Mouse (Mus musculus) cerebellum, postnatal 25 days (tissue): ENCODE results near the gene B3galt4.
A peak's percentile ranks its signal among the peaks of the same experiment; 100 is the strongest.
"Not testable (repeated sequence)": the region's sequence is repeated elsewhere in the genome, so short reads cannot be mapped to it uniquely, and the experiment has no call there.

Experiments
- DNase-seq, 2 experiments: peaks; one replicate each; pipeline ENCODE4 v3.0.0; 2021; ENCODE audit warnings: mixed read lengths in 2 of 2

The B3galt4 gene

DNA sequence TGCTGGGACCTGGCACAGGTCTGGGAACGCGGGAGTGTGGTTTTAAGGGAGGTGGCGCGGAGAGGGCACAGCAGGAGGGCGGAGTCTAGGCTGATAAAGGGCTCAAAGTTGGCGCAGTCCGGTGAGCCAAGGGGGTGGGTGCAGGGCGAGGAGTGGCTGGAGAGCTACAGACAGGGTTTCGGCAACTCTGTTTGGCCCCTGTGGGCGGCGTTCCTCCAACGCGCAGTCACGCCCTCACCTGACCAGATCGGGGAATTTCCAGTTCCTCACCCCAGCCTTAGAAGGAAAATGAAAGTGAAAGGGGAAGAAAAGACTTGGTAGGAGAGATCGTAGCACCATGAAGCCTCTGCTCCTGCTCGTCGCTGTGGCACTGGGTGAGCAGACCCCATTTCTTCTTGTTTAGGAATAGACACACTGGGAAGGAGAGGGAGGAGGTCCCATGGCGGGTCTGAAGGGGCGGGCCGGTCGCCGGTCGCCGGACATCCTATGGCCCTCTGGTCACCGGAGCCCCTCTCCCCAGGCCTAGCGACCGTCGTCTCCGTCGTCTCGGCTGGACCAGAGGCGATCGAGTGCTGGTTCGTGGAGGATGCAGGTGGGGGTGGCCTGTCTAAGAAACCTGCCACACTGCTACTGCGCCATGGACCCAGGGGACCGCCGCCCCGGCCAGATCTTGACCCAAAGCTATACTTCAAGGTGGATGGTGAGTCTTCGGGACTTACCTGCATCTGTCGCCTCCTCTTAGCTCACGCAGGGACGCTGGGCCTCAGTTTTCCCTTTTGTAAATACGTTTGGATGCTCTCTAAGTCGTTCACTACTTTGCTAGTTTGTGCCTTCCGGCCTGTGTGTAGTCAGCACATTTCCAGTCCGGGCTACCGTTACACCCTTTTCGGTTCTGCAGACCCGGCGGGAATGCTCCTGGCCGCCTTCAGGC, 31.7 kb downstream of the B3galt4 start:
- peak; percentile 59 to 76 for DNase-seq

- peak in 1 of 2 experiments; percentile 12 for DNase-seq
Observed at GRCm38 (mm10) chr17:33918293-33919203, 32.7 kb downstream of the B3galt4 start.

DNA sequence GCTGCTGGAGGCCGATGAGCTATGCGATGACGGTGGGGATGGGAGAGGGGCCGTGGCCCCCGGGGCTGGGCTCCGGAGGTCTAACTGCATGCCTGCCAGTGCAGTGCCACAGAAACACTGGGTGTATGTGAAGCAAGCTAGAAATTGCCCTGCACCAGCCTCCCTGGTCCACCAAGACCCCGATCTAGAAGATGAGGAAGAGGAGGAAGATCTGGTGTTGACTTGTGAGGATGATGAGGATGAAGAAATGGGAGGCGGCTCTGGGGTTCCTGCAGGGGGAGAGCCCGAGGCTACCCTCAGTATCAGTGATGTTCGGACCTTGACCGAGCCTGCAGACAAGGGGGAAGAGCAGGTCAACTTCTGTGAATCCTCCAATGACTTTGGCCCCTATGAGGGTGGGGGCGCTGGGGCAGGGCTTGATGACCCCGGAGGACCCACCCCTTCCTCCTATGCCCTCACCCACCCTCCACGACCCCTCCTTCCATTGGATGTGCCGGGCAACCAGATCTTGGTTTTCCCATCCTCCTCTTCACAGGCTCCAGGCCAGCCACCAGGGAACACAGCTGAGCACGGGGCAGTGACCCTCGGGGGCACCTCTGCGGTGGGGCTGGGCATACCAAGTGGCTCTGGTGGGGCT, 33.5 kb downstream of the B3galt4 start:
- no peak for DNase-seq

GRCm38 (mm10) chr17:33916847-33917655, 34.2 kb downstream of the B3galt4 start:
- peak in 1 of 2 experiments; percentile 17 for DNase-seq

DNA sequence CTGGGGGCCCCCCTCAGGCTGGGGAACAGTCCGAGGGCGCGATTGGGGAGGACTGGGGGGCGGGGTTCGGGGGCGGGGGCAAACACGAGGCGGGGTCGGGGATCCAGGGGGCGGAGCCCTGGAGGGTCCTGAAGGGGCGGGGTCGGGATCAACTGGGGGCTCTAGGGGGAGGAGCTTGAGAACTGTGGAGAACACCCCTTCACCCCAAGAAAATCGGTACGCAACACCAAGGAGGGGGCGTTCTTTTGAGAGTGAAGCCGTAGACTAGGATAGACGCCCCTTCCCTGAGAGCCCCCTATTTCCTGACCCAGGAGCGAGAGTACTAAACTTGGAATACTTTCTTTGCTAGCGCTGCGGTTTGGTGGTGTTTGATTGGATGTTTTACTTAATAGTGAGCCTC, 35.0 kb downstream of the B3galt4 start:
- peak in 1 of 2 experiments; percentile 15 for DNase-seq

DNA sequence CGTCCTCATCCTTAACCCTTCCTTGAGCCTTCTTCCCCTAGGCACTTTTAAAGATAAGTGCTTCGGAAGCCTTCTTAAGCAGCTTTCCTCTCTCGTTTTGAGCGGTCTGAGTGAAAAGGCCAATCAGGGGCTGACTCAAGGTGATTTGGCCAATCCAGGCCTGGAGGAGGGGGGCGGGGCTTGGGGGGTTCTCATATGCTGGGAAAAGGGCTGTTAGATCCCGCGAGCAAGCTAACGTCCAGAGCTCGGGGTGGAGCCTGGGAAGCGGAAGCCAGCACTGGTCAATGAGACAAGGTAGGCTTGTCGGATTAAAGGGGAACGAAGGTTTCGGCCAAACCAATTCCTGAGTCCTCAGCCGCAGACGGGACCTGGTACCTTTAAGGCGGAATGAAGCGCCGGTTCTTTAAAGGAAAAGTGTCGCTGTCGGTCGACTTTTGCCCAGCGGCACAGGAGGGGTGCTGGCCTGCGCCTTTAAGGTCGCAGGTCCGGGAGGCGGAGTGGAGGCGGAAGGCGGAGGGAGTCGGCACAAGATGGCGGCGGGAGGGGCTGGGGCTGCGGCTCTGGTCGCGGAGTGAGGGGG, 35.5 kb downstream of the B3galt4 start, which contains the start of the genes Tapbp and Zbtb22:
Gene Tapbp (plus strand): TSS at position 229 of the 580 bp plus-strand sequence.
Gene Zbtb22 (plus strand): TSS at position 234 of the 580 bp plus-strand sequence.
- DNase-seq: peak; percentile 98

GRCm38 (mm10) chr17:33914969-33915391, 36.3 kb downstream of the B3galt4 start:
- no peak for DNase-seq

- no peak for DNase-seq
Observed at GRCm38 (mm10) chr17:33913905-33914304, 37.4 kb downstream of the B3galt4 start.

DNA sequence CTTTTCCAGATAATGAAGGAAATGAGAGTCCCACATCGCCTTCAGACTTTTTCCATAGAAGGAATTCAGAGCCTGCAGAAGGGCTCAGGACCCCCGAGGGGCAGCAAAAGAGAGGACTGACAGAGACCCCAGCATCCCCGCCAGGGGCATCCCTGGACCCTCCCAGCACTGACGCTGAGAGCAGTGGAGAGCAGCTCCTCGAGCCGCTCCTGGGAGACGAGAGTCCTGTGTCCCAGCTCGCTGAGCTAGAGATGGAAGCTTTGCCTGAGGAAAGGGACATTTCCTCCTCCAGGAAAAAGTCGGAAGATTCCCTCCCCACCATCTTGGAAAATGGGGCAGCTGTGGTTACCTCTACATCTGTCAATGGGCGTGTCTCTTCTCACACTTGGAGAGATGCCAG, 38.0 kb downstream of the B3galt4 start:
- no peak for DNase-seq

DNA sequence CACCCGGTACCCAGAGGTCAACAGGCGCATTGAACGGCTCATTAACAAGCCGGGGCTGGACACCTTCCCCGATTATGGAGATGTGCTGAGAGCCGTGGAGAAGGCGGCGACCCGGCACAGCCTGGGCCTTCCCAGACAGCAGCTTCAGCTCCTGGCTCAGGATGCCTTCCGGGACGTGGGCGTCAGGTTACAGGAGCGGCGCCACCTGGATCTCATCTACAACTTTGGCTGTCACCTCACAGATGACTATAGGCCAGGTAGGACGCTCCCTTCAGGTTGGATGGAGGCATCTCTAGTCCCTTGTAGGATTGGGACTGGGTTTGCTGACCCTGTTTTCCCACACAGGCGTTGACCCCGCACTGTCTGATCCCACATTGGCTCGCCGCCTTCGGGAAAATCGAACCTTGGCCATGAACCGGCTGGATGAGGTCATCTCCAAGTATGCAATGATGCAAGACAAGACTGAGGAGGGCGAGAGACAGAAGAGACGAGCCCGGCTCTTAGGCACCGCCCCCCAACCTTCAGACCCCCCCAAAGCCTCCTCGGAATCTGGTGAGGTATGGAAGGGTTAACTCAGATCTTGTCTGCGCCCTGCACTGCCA, 39.4 kb downstream of the B3galt4 start:
- DNase-seq: no peak

DNA sequence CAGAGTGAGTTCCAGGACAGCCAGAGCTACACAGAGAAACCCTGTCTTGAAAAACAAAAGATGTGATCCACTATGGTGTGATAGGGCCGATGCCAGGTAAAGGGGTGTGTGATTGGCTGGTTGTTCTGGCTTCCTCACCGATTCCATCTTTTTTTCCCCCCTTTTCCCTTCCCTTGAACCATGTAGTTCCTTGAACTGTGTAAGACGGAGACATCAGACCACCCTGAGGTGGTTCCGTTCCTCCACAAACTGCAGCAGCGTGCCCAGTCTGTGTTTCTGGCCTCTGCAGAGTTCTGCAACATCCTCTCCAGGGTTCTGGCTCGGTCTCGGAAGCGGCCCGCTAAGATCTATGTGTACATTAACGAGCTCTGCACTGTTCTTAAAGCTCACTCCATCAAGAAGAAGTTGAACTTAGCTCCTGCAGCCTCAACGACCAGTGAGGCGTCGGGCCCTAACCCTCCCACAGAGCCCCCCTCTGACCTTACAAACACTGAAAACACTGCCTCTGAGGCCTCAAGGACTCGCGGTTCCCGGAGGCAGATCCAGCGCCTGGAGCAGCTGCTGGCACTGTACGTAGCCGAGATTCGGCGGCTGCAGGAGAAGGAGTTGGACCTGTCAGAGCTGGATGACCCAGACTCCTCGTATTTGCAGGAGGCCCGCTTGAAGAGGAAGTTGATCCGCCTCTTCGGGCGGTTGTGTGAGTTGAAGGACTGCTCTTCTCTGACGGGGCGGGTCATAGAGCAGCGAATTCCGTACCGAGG, 40.1 kb downstream of the B3galt4 start:
- DNase-seq: no peak

DNA sequence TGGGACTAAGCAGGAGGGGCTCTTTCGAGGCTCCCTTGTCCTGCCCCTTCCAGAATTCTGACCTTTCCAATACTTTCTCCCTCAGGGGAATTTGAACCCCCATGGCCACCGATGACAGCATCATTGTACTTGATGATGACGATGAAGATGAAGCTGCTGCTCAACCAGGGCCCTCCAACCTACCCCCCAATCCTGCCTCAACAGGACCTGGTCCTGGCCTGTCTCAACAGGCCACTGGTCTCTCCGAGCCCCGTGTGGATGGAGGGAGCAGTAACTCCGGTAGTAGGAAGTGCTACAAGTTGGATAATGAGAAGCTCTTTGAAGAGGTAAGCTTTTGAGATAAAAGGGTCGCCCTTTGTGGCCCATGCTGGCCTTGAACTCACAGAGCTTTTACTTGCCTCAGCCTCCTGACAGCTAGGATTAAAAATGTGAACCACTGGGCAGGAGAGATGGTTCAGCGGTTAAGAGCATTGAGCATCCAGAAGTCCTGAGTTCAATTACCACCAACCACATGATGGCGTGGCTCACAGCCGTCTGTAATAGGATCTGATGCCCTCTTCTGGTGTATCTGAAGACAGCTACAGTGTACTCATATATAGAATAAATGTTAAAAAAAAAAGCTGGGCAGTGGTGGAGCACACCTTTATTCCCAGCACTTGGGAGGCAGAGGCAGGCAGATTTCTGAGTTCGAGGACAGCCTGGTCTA, 40.8 kb downstream of the B3galt4 start:
- DNase-seq: no peak

DNA sequence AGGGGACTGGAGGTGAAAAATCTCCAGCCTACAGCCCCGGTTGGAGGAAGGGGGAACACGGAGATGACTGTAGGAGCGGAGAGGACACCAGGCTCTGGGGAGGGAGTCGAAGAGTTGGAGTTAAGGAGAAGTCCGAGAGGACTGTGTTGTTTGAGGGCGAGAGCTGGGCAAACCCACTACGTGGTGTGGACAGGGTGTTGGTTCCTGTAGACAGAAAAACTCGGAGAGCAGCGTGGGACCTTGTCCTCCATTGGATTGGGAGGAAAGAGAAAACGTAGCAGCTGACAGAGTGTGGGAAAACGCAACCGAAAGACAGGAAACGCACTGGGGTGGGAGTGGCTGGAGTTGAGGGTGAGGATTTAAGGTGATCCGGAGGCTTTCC, 41.4 kb downstream of the B3galt4 start:
- DNase-seq: no peak

DNA sequence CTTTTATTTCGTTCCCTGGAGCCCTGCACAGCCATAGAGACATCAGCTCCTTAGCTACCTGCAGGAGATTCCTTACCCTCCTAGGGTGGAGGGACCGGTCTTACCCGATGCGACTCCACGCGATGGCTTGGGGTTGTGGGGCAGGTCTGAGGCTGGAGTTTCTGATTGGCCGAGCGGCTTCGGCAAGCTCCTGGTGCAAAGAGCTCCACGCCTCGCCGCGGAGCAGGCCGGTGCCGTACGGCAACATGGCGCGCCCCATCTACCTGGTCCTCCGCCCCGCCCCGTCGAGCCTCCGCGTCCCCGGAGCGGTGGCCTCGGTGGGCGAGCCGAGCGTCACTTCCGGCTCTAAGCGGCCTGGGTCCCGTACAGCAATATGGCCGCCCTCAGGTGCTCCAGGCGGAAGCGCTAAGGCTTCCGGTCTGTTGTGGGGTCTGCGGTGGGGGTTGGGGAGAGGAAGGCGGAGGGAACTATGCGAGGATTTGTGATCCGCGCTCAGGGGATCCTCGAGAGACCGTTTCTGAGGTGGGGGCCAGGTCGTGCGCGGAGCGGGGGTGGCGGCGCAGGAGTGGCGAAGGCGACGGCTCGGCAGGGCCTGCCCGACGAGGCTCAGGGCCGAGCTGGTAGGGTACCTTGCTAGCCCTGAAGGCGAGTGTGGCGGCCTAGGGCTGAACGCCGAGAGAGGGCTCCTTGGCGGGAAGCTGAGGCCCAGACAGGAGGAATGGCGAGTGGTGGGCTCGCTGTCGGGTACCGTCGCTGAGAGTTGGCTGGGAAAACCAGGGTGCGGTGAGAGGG, 42.0 kb downstream of the B3galt4 start, which contains the start of gene Daxx:
Gene Daxx (plus strand): TSS at position 338 of the 792 bp plus-strand sequence.
- peak; percentile 98 to 99 for DNase-seq

DNA sequence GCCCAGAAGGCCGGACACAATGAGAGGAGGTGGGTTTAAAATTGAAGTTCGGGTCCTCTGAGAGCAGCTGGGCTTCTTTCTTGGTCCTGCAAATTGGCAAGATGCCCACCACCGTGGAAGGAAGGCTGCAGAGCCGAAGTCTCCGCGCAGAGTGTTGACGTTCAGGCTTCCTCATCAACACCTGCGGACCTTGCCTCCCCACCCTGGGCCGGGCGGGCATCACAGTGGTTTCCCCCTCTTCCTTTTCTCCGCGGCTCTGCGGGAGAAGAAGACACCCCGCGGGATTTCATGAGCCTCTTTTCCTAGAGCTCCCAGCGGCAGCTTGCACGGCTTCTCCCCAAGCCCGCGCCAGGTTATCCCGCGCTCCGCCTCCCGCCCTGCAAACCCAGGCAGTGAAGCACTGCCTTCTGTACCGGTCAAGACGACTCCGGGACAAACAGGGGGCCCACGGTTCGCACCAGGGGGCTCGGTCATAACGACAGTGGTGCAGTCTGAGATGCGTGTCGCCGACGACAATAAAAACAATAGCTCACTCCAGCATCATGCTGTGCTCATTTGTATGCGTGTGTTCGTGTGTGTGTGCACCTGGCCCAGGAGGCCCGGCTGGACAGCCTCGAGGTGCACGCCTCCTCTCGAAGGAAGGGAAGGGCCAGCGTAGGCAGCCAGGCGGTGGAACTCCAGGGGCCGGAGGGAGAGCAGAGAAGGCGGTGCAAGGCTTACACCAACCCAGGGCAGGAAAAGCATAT, 42.8 kb downstream of the B3galt4 start:
- DNase-seq: peak; percentile 73 to 76

- DNase-seq: not testable (repeated sequence)
Observed at GRCm38 (mm10) chr17:33904835-33905234, 46.5 kb downstream of the B3galt4 start, which contains the start of gene Platr17. Platr17 (plus strand) TSS chr17:33905135.

GRCm38 (mm10) chr17:33903911-33904651, 47.2 kb downstream of the B3galt4 start:
- not testable (repeated sequence) for DNase-seq
